ENCODE assay signal across 9 mouse cellular contexts in the genomic region with DNA sequence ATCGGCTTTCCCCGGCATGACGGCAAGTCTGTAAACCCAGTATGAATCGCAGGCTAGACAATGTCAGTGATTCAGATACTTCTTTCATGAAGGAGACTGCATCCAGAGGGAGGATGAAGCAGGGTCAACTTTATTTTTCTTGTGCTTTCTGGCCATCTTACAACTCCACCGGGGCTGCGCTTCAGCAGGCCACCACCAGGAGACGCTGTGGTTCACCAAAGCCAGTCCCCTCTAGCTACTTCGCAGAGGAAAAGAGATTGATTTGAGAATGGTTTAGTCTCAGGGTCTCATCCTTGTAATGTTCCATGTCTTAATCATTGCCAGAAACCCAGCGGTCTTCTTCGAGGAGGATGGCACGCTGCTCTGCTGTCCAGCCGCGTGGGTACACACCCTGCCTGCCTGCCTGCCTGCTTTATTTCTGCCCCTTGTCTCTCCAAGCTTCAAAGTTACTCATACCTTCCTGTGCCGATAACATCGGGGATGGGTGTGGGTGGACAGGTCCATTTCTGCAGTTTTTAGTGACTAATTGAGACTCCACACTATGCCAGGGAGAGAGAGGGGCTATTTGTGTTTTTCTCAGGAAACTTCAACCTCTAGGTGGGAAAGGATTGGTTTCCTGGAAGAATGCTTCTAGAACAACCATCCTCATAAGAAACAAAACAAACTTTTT. TPM values are rescaled to one million over a fixed set of nuclear protein-coding genes. Genes with fewer than 3 reads are reported as not detected.
A peak's percentile ranks its signal among the peaks of the same experiment; 100 is the strongest.
DNase-seq lines count a peak whose midpoint lies in the region; ATAC-seq and TF ChIP-seq lines count a peak whose summit lies in the region.
"Had no signal": no experiment of that assay in that cellular context is flagged by ENCODE, and none has a peak within 500 bp of the region (broad histone marks: within the 10 kb centered on the region; RNA-seq: fewer than 3 reads in every experiment).

No protein-coding gene starts in this region.

- no peak for ATAC-seq in forebrain, postnatal 0 days
- no peak for ATAC-seq in forebrain, embryonic 13.5 days
- no peak for ATAC-seq in forebrain, embryonic 12.5 days (ENCODE audit: low FRiP score)

- H3K36me3 ChIP-seq in forebrain, postnatal 0 days (ENCODE audit: insufficient read depth) = no peaks in the 10 kb centered on the region
- H3K36me3 ChIP-seq in forebrain, embryonic 13.5 days (ENCODE audit: poor library complexity, severe bottlenecking) = no peaks in the 10 kb centered on the region
- H3K36me3 ChIP-seq in spleen, adult 2 months (ENCODE audit: control insufficient read depth, insufficient read depth, low read length) = no peaks in the 10 kb centered on the region
- H3K36me3 ChIP-seq in small intestine, adult 2 months (ENCODE audit: control insufficient read depth, insufficient read depth, low read length) = no peaks in the 10 kb centered on the region
- H3K36me3 ChIP-seq in forebrain, embryonic 12.5 days (replicated peaks) = no peaks in the 10 kb centered on the region
- H3K36me3 ChIP-seq: heart, embryonic 15.5 days had no signal

- H3K4me2 ChIP-seq in forebrain, postnatal 0 days (ENCODE audit: low read depth) = no peak overlapping the region
- H3K4me2 ChIP-seq in forebrain, embryonic 13.5 days = no peak overlapping the region
- H3K4me2 ChIP-seq in forebrain, embryonic 12.5 days = no peak overlapping the region
- H3K4me2 ChIP-seq: heart, embryonic 15.5 days had no signal

- H3K4me3 ChIP-seq in forebrain, postnatal 0 days (ENCODE audit: low read depth, low read length) = no peak overlapping the region
- H3K4me3 ChIP-seq in forebrain, embryonic 13.5 days = no peak overlapping the region
- no peak overlapping the region for H3K4me3 ChIP-seq in spleen, adult 2 months (ENCODE audit: extremely low read depth, insufficient read depth, insufficient read length)
- no peak overlapping the region for H3K4me3 ChIP-seq in small intestine, adult 2 months (ENCODE audit: low read depth, low read length)
- H3K4me3 ChIP-seq in forebrain, embryonic 12.5 days (replicated peaks) = no peak overlapping the region
- H3K4me3 ChIP-seq: heart, embryonic 15.5 days had no signal

- no peak overlapping the region for H3K9ac ChIP-seq in forebrain, postnatal 0 days
- H3K9ac ChIP-seq in forebrain, embryonic 13.5 days = no peak overlapping the region
- no peak overlapping the region for H3K9ac ChIP-seq in forebrain, embryonic 12.5 days
- H3K9ac ChIP-seq: heart, embryonic 15.5 days had no signal

- no peak for DNase-seq in forebrain, postnatal 0 days
- no peak for DNase-seq in spleen, adult 2 months (ENCODE audit: low read depth in 1 of 2, low spot score in 2 of 2)
- no peak for DNase-seq in spleen, postnatal 14 days (ENCODE audit: low spot score in 2 of 2)
- peak; percentile 25 for DNase-seq in kidney, postnatal 14 days
- no peak for DNase-seq in urinary bladder, postnatal 10 days (ENCODE audit: low spot score)

- WGBS in forebrain, postnatal 0 days = 72% methylated on average over 15 of the region's 15 CpGs
- 71% methylated on average over 15 of the region's 15 CpGs for WGBS in forebrain, embryonic 13.5 days
- WGBS in spleen, adult 2 months = 71% methylated on average over 15 of the region's 15 CpGs
- 68% methylated on average over 15 of the region's 15 CpGs for WGBS in small intestine, adult 2 months
- WGBS in forebrain, embryonic 12.5 days = 72% methylated on average over 15 of the region's 15 CpGs

- no peak overlapping the region for H3K27ac ChIP-seq in forebrain, postnatal 0 days (ENCODE audit: low read depth, low read length)
- H3K27ac ChIP-seq in forebrain, embryonic 13.5 days = no peak overlapping the region
- H3K27ac ChIP-seq in spleen, adult 2 months (ENCODE audit: insufficient read depth, low read length) = no peak overlapping the region
- H3K27ac ChIP-seq in small intestine, adult 2 months (ENCODE audit: insufficient read depth, low read depth, low read length) = no peak overlapping the region
- H3K27ac ChIP-seq in forebrain, embryonic 12.5 days = no peak overlapping the region
- H3K27ac ChIP-seq: heart, embryonic 15.5 days had no signal

- no peak for TF ChIP-seq POLR2A in spleen, adult 2 months (IDR thresholded peaks at IDR 0.05; ENCODE audit: low read depth, low read length)
- TF ChIP-seq POLR2A in small intestine, adult 2 months (IDR thresholded peaks at IDR 0.05; ENCODE audit: low read depth, low read length) = no peak

- no peaks in the 10 kb centered on the region for H3K27me3 ChIP-seq in forebrain, postnatal 0 days (ENCODE audit: insufficient read depth, low read length)
- no peaks in the 10 kb centered on the region for H3K27me3 ChIP-seq in forebrain, embryonic 13.5 days
- no peaks in the 10 kb centered on the region for H3K27me3 ChIP-seq in spleen, adult 2 months (ENCODE audit: control insufficient read depth, insufficient read depth, low read length)
- H3K27me3 ChIP-seq in small intestine, adult 2 months (ENCODE audit: control insufficient read depth, insufficient read depth, low read length) = no peaks in the 10 kb centered on the region
- H3K27me3 ChIP-seq in forebrain, embryonic 12.5 days = no peaks in the 10 kb centered on the region
- H3K27me3 ChIP-seq: heart, embryonic 15.5 days had no signal

- no peaks in the 10 kb centered on the region for H3K9me3 ChIP-seq in forebrain, postnatal 0 days (ENCODE audit: low read length)
- no peaks in the 10 kb centered on the region for H3K9me3 ChIP-seq in forebrain, embryonic 13.5 days (replicated peaks)
- H3K9me3 ChIP-seq in forebrain, embryonic 12.5 days = no peaks in the 10 kb centered on the region
- H3K9me3 ChIP-seq: heart, embryonic 15.5 days had no signal

- no peaks in the 10 kb centered on the region for H3K4me1 ChIP-seq in forebrain, postnatal 0 days (ENCODE audit: insufficient read depth)
- H3K4me1 ChIP-seq in forebrain, embryonic 13.5 days = no peaks in the 10 kb centered on the region
- H3K4me1 ChIP-seq in spleen, adult 2 months (ENCODE audit: control insufficient read depth, insufficient read depth, insufficient read length) = no peaks in the 10 kb centered on the region
- H3K4me1 ChIP-seq in small intestine, adult 2 months (ENCODE audit: control insufficient read depth, insufficient read depth, insufficient read length, low read length) = 0 out of 2 replicates have a peak, but pooled peaks cover 2% of the 10 kb centered on the region
- H3K4me1 ChIP-seq in forebrain, embryonic 12.5 days = no peaks in the 10 kb centered on the region
- H3K4me1 ChIP-seq: heart, embryonic 15.5 days had no signal

- TF ChIP-seq CTCF in forebrain, postnatal 0 days (IDR thresholded peaks at IDR 0.05; ENCODE audit: low read depth) = peak; percentile 55
- TF ChIP-seq CTCF in spleen, adult 2 months (IDR thresholded peaks at IDR 0.05; ENCODE audit: extremely low read depth, insufficient read depth, insufficient read length, insufficient replicate concordance) = peak; percentile 1; the same call in 1 of the 2 replicates
- TF ChIP-seq CTCF in small intestine, adult 2 months (IDR thresholded peaks at IDR 0.05; ENCODE audit: extremely low read depth, insufficient read length, insufficient replicate concordance, low read depth, low read length) = peak; percentile 61; the same call in 1 of the 2 replicates

RNA-seq across cellular contexts. Expression of gene Mtus2, which starts 31.1 kb away (rescaled TPM):
- 33.1 and 45.7 TPM in 2 replicates for total RNA-seq in forebrain, postnatal 0 days (2014; rRNA removed)
- polyA plus RNA-seq in forebrain, postnatal 0 days (2015; fragmentation: Nextera tagmentation; extraction: Ambion mirVana) = 30.2 and 35.4 TPM in 2 replicates
- 13.7 and 13.9 TPM in 2 replicates for polyA plus RNA-seq in forebrain, embryonic 13.5 days (2015; fragmentation: Nextera tagmentation; extraction: Ambion mirVana)
- polyA plus RNA-seq in spleen, adult 2 months (2012; rRNA removed) = 2.3 TPM in 2 replicates
- polyA plus RNA-seq in small intestine, adult 2 months (2012; rRNA removed) = 1.8 and 3.9 TPM in 2 replicates
- polyA plus RNA-seq in forebrain, embryonic 12.5 days (2016; fragmentation: Nextera tagmentation; extraction: Ambion mirVana) = 11.4 and 14.4 TPM in 2 replicates

RNA-seq across cellular contexts. Expression of gene Slc46a3, which starts 31.5 kb away (rescaled TPM):
- 3.2 and 3.4 TPM in 2 replicates for total RNA-seq in forebrain, postnatal 0 days (2014; rRNA removed)
- polyA plus RNA-seq in forebrain, postnatal 0 days (2015; fragmentation: Nextera tagmentation; extraction: Ambion mirVana) = 3.7 and 4.6 TPM in 2 replicates
- polyA plus RNA-seq in forebrain, embryonic 13.5 days (2015; fragmentation: Nextera tagmentation; extraction: Ambion mirVana) = 3.0 TPM in 2 replicates
- 98.0 and 117 TPM in 2 replicates for polyA plus RNA-seq in spleen, adult 2 months (2012; rRNA removed)
- 83.8 and 259 TPM in 2 replicates for polyA plus RNA-seq in small intestine, adult 2 months (2012; rRNA removed)
- polyA plus RNA-seq in forebrain, embryonic 12.5 days (2016; fragmentation: Nextera tagmentation; extraction: Ambion mirVana) = 3.2 and 4.2 TPM in 2 replicates

Comparison
In these comparisons a context has a peak if more than half of its experiments do, and no peak if none do; other contexts are left out.
1. CTCF ChIP-seq: peak in every context shown above with its lines; median percentile 61 in small intestine, adult 2 months; 55 in forebrain, postnatal 0 days; 1 in spleen, adult 2 months.
2. RNA of gene Slc46a3, which starts 31.5 kb away (polyA plus RNA-seq): 83.8 to 259 TPM in small intestine, adult 2 months and 98.0 to 117 TPM in spleen, adult 2 months; 3.7 to 4.6 TPM in forebrain, postnatal 0 days, 3.2 to 4.2 TPM in forebrain, embryonic 12.5 days and 3.0 TPM in forebrain, embryonic 13.5 days; every median in the first group is over 10 times any median in the second.